Mouse (Mus musculus) thymus, postnatal 14 days (tissue): ENCODE results near the gene Col9a3.

Experiments
- DNase-seq: peaks from one replicate; pipeline ENCODE4 v3.0.0; 2021

Col9a3 gene

GRCm38 (mm10) chr2:180641576-180642554 is 44.3 kb downstream of the Col9a3 start:
- no peak for DNase-seq

GRCm38 (mm10) chr2:180642555-180643260 is 45.1 kb downstream of the Col9a3 start, which contains the start of gene Tcfl5:
TSS of gene Tcfl5 (minus strand) at chr2:180642708.
- no peak for DNase-seq

GRCm38 (mm10) chr2:180643626-180644025 is 46.0 kb downstream of the Col9a3 start:
- DNase-seq: no peak

- DNase-seq: no peak
These were observed 49.3 kb downstream of the Col9a3 start for GRCm38 (mm10) chr2:180646841-180647240.

- no peak for DNase-seq
These were observed 57.1 kb downstream of the Col9a3 start for GRCm38 (mm10) chr2:180654666-180655065.

- no peak for DNase-seq
These were observed 57.6 kb downstream of the Col9a3 start for GRCm38 (mm10) chr2:180655150-180655549.

- DNase-seq: peak; percentile 73
These were observed 59.9 kb downstream of the Col9a3 start for GRCm38 (mm10) chr2:180657394-180658013.

GRCm38 (mm10) chr2:180658381-180658780 is 60.8 kb downstream of the Col9a3 start:
- DNase-seq: no peak

GRCm38 (mm10) chr2:180659353-180660150 is 62.0 kb downstream of the Col9a3 start:
- DNase-seq: no peak

- DNase-seq: no peak
These were observed 62.9 kb downstream of the Col9a3 start for GRCm38 (mm10) chr2:180660521-180660920.

GRCm38 (mm10) chr2:180662008-180662407 is 64.4 kb downstream of the Col9a3 start:
- no peak for DNase-seq
